Mouse (Mus musculus) monocyte, adult 2 months (primary cell): ENCODE measurements around the gene Dynlrb1.

Source experiments
- DNase-seq, 2 experiments: peaks; one replicate each; pipeline ENCODE4 v3.0.0; 2022; ENCODE audit warnings: low spot score in 2 of 2, low read depth in 1 of 2

The Dynlrb1 gene

GRCm38 (mm10) chr2:155280116-155280515, 43.8 kb downstream of the Dynlrb1 start:
- no peak for DNase-seq

- no peak for DNase-seq
Measured at GRCm38 (mm10) chr2:155283793-155284192, 47.5 kb downstream of the Dynlrb1 start.

GRCm38 (mm10) chr2:155284647-155285046, 48.3 kb downstream of the Dynlrb1 start:
- DNase-seq: no peak

- no peak for DNase-seq
Measured at GRCm38 (mm10) chr2:155285744-155286143, 49.4 kb downstream of the Dynlrb1 start.

GRCm38 (mm10) chr2:155287456-155288250, 51.3 kb downstream of the Dynlrb1 start:
- no peak for DNase-seq

GRCm38 (mm10) chr2:155290066-155290465, 53.7 kb downstream of the Dynlrb1 start:
- no peak for DNase-seq

- no peak for DNase-seq
Measured at GRCm38 (mm10) chr2:155293382-155293781, 57.0 kb downstream of the Dynlrb1 start.

- no peak for DNase-seq
Measured at GRCm38 (mm10) chr2:155293946-155294345, 57.6 kb downstream of the Dynlrb1 start.

- no peak for DNase-seq
Measured at GRCm38 (mm10) chr2:155295453-155295852, 59.1 kb downstream of the Dynlrb1 start.

GRCm38 (mm10) chr2:155299563-155299962, 63.2 kb downstream of the Dynlrb1 start:
- DNase-seq: no peak
